Mouse (Mus musculus) c-Kit-positive CD71-positive TER-119-positive erythroid progenitor cells, embryonic 14.5 days (primary cell): ENCODE data around the gene Rtca.

Experiments used
- DNase-seq: peaks from one replicate; pipeline ENCODE4 v3.0.0-alpha.2; 2013; ENCODE audit warnings: low spot score

Rtca gene

GRCm38 (mm10) chr3:116476686-116477298, 31.2 kb downstream of the Rtca start:
- no peak for DNase-seq

- DNase-seq = no peak
These were observed 33.4 kb downstream of the Rtca start for GRCm38 (mm10) chr3:116474602-116475001.

GRCm38 (mm10) chr3:116465709-116466108, 42.3 kb downstream of the Rtca start:
- DNase-seq = no peak

GRCm38 (mm10) chr3:116464318-116464717, 43.7 kb downstream of the Rtca start:
- DNase-seq = no peak

- no peak for DNase-seq
These were observed 47.0 kb downstream of the Rtca start for GRCm38 (mm10) chr3:116461053-116461452.

DNA sequence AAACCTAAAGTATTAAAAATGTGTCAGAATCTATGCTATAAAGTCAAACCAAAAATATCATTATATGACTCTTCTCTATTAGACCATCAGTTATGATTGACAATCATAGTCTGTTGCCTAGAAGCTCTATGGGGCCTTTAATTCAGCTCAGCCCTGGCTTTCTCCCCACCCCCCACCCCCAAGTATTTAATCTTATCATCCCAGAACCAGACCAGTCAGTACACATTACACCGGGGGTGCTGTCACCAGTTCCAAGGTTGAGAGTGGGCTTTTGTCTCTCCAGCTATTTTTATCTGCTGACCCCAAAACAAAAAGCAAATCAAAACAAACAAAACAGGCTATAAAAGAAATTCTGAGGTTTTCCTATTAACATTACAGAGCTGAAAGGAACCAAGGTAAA, 53.5 kb downstream of the Rtca start:
- no peak for DNase-seq

DNA sequence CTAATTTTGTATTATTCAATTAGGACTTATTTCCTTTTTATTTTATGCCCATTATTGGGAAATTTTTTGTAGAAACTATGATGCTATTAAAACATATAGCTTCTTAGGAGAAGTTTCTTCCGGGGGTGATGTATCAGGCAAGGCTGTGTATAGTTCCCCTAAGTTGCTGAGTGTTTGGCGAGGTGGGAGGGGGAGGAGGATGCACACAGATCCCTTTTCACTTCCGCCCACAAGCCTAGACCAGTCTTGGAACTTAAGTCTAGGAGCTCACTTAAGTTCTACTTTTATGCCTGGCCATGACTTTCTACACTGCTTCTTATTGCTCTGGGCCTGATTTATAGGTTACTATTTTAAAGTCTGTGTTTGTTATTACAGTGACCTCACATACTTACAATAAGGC, 57.3 kb downstream of the Rtca start:
- no peak for DNase-seq

DNA sequence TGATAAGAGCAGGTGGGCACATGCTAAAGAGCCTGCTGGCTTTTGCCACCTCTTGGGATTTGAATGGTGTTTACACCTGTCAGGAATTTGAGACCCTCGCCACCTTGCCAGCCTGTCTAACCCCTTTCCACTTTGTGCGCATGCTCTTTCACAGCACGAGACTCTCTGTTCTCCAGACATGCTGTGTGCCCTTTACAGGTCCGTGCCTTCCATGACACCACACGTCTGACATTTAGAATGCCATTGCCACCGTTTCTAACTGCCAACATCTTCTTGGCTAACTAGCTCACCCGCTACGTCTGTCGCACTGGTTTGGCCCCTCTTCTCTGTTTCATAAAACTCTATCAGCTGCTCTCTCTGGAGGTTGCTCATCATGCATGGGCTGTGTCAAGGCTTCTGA, 63.7 kb downstream of the Rtca start:
- DNase-seq = no peak

- no peak for DNase-seq
These were observed 65.2 kb downstream of the Rtca start for GRCm38 (mm10) chr3:116442788-116443187.

GRCm38 (mm10) chr3:116441518-116442205, 66.3 kb downstream of the Rtca start:
- DNase-seq = no peak

DNA sequence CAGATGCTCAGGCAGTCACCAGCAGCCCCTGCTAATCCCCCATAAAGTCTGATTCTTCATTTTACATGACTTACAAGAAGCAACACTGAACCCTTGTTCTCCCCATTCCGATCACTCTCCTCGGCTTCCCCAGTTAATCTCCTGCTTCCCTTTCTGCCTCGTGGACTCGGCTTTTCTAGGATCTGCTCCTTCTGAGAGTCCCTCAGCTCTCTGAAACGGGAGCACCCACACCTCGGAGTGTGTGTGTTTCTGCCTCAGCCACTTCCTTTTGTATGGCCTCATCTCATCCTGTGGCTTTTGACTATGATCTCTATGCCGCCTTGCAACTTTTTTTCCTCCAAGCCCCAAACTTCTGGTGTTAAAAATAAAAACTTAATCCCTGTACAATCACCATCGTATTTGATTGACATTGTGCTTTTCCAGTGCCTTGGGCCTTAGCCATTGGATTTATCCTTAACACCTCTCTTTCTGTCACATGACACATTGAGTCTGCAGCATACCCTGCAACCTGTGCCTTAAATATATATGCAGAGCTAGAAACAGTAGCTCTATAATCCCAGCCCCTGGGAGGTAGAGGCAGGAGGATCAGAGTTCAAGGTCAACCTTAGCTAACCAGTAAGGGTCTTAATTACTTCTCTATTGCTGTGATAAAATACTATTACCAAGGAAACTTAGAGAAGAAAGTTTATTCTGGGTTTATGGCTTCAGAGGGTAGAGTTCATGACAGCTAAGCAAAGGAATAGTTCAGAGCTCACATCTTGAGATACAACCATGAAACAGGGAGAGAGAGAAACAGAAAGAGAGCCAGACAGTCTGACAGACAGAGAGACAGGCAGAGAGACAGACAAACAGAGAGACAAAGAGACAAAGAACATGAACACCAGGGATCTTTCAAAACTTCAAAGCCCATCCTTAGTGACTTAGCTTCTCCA, 67.7 kb downstream of the Rtca start:
- no peak for DNase-seq
